ENCODE assay signal across 13 mouse cellular contexts in genomic region chr5:147959088-147959487, GRCm38 (mm10). TPM values are rescaled to one million over a fixed set of nuclear protein-coding genes. Genes with fewer than 3 reads are reported as not detected.
DNase-seq lines count a peak whose midpoint lies in the region; ATAC-seq lines count a peak whose summit lies in the region.
"Had no signal": no experiment of that assay in that cellular context is flagged by ENCODE, and none has a peak within 500 bp of the region (broad histone marks: within the 10 kb centered on the region; RNA-seq: fewer than 3 reads in every experiment).

No protein-coding gene starts in this region.

- no peak for ATAC-seq in embryonic facial prominence, embryonic 14.5 days (ENCODE audit: low read depth)
- no peak for ATAC-seq in hindbrain, embryonic 15.5 days (ENCODE audit: low FRiP score, low read depth)

- peaks cover 7% of the 10 kb centered on the region; the same call in 1 of the 2 replicates for H3K4me1 ChIP-seq in embryonic facial prominence, embryonic 14.5 days (ENCODE audit: control insufficient read depth, insufficient read depth, low read length)
- H3K4me1 ChIP-seq in embryonic facial prominence, embryonic 10.5 days: peaks cover 22% of the 10 kb centered on the region
- peaks cover 24% of the 10 kb centered on the region for H3K4me1 ChIP-seq in hindbrain, embryonic 15.5 days (replicated peaks)

- H3K27me3 ChIP-seq in embryonic facial prominence, embryonic 14.5 days (replicated peaks; ENCODE audit: control insufficient read depth, insufficient read depth, low read length): peaks cover 39% of the 10 kb centered on the region
- peaks cover 50% of the 10 kb centered on the region for H3K27me3 ChIP-seq in embryonic facial prominence, embryonic 10.5 days (replicated peaks; ENCODE audit: low read depth, poor library complexity, severe bottlenecking)
- H3K27me3 ChIP-seq in hindbrain, embryonic 15.5 days: peaks cover 9% of the 10 kb centered on the region; the same call in 1 of the 2 replicates

- no peak overlapping the region for H3K27ac ChIP-seq in embryonic facial prominence, embryonic 14.5 days (replicated peaks; ENCODE audit: low read depth, low read length)
- H3K27ac ChIP-seq in embryonic facial prominence, embryonic 10.5 days (replicated peaks): no peak overlapping the region
- H3K27ac ChIP-seq in hindbrain, embryonic 15.5 days (replicated peaks): no peak overlapping the region

- DNase-seq in embryonic facial prominence, embryonic 14.5 days (ENCODE audit: low spot score): peak; percentile 8
- no peak for DNase-seq in embryonic facial prominence, embryonic 10.5 days (ENCODE audit: low spot score)
- peak; percentile 64 for DNase-seq in layer of hippocampus, adult 9-11 months
- no peak for DNase-seq in layer of hippocampus, postnatal 14 days (ENCODE audit: low spot score in 2 of 2)
- DNase-seq in right cerebral cortex, adult 2 months (ENCODE audit: low spot score in 2 of 2): peak; percentile 58
- no peak for DNase-seq in ovary, postnatal 14 days (ENCODE audit: low spot score)
- DNase-seq in urinary bladder, postnatal 36 days (ENCODE audit: low spot score in 2 of 2): no peak
- DNase-seq: adrenal gland, postnatal 14 days; gastrocnemius, postnatal 25 days; layer of hippocampus, postnatal 36 days; lung, embryonic 14.5 days had no signal

- WGBS in embryonic facial prominence, embryonic 14.5 days: 21% methylated on average over 5 of the region's 5 CpGs
- 49% methylated on average over 5 of the region's 5 CpGs for WGBS in embryonic facial prominence, embryonic 10.5 days
- 12% methylated on average over 5 of the region's 5 CpGs for WGBS in hindbrain, embryonic 15.5 days

- H3K4me2 ChIP-seq in embryonic facial prominence, embryonic 14.5 days (ENCODE audit: low read depth, low read length): no peak overlapping the region
- H3K4me2 ChIP-seq in hindbrain, embryonic 15.5 days: peak overlapping the region; percentile 91

- no peak overlapping the region for H3K4me3 ChIP-seq in embryonic facial prominence, embryonic 14.5 days (ENCODE audit: low read depth, low read length)
- no peak overlapping the region for H3K4me3 ChIP-seq in embryonic facial prominence, embryonic 10.5 days
- H3K4me3 ChIP-seq in hindbrain, embryonic 15.5 days: peak overlapping the region; percentile 74
- H3K4me3 ChIP-seq: myocyte had no signal

- no peak overlapping the region for H3K9ac ChIP-seq in embryonic facial prominence, embryonic 14.5 days (ENCODE audit: low read depth, low read length)
- H3K9ac ChIP-seq in hindbrain, embryonic 15.5 days: no peak overlapping the region
- H3K9ac ChIP-seq: lung, embryonic 14.5 days had no signal

- no peaks in the 10 kb centered on the region for H3K36me3 ChIP-seq in embryonic facial prominence, embryonic 14.5 days (ENCODE audit: control insufficient read depth, insufficient read depth, low read length)
- H3K36me3 ChIP-seq in embryonic facial prominence, embryonic 10.5 days (replicated peaks): no peaks in the 10 kb centered on the region
- H3K36me3 ChIP-seq in hindbrain, embryonic 15.5 days: no peaks in the 10 kb centered on the region

- H3K9me3 ChIP-seq in embryonic facial prominence, embryonic 14.5 days (ENCODE audit: control insufficient read depth, low read length): no peaks in the 10 kb centered on the region
- H3K9me3 ChIP-seq in embryonic facial prominence, embryonic 10.5 days: no peaks in the 10 kb centered on the region
- H3K9me3 ChIP-seq in hindbrain, embryonic 15.5 days: no peaks in the 10 kb centered on the region

RNA-seq across cellular contexts. Expression of gene Mtus2, which starts 2.0 kb away (rescaled TPM):
- polyA plus RNA-seq in embryonic facial prominence, embryonic 14.5 days (2014; fragmentation: Nextera tagmentation; extraction: Ambion mirVana): 6.2 and 7.4 TPM in 2 replicates
- 5.5 and 5.7 TPM in 2 replicates for polyA plus RNA-seq in embryonic facial prominence, embryonic 10.5 days (2016; fragmentation: Nextera tagmentation; extraction: Ambion mirVana)
- total RNA-seq in layer of hippocampus, postnatal 14 days (2021): 10 to 100 TPM; 32.7 to 33.6 TPM
- polyA plus RNA-seq in hindbrain, embryonic 15.5 days (2015; fragmentation: Nextera tagmentation; extraction: Ambion mirVana): 42.5 and 43.1 TPM in 2 replicates

Comparison
In these comparisons a context has a peak if more than half of its experiments do, and no peak if none do; other contexts are left out.
1. DNase-seq: peak in embryonic facial prominence, embryonic 14.5 days (single experiment), layer of hippocampus, adult 9-11 months (single experiment) and right cerebral cortex, adult 2 months (2 of 2); none in embryonic facial prominence, embryonic 10.5 days (single experiment), layer of hippocampus, postnatal 14 days (0 of 2), ovary, postnatal 14 days (single experiment) and urinary bladder, postnatal 36 days (0 of 2).